Mouse (Mus musculus): Measurements from ENCODE around the gene Rnase11. TPM values are rescaled to one million over a fixed set of nuclear protein-coding genes. Genes with fewer than 3 reads are reported as not detected.
"Not testable (repeated sequence)": the region's sequence is repeated elsewhere in the genome, so short reads cannot be mapped to it uniquely, and the experiment has no call there.

Rnase11 gene
- polyA plus RNA-seq, 1 experiment from 2014 or later = not detected

- Histone ChIP-seq H3K9me3 (no peaks in the 10 kb centered on the region), H3K4me1 (no peaks in the 10 kb centered on the region), H3K27me3 (no peaks in the 10 kb centered on the region), H3K4me3 (no peak overlapping the region), H3K4me2 (no peak overlapping the region), H3K36me3 (no peaks in the 10 kb centered on the region), H3K9ac (no peak overlapping the region), H3K27ac (no peak overlapping the region)
- 61% methylated on average over 3 of the region's 3 CpGs for WGBS
- no peak for ATAC-seq (ENCODE audit: borderline replicate concordance, extremely low read depth, low FRiP score, low TSS enrichment)
Measured at GRCm38 (mm10) chr14:51027387-51028155, 22.4 kb downstream of the Rnase11 start.

GRCm38 (mm10) chr14:51026391-51027133, 23.4 kb downstream of the Rnase11 start:
- H3K4me3 ChIP-seq = no peak overlapping the region
- H3K4me1 ChIP-seq = no peaks in the 10 kb centered on the region
- ATAC-seq (ENCODE audit: borderline replicate concordance, extremely low read depth, low FRiP score, low TSS enrichment) = no peak
- H3K27ac ChIP-seq = no peak overlapping the region
- H3K4me2 ChIP-seq = no peak overlapping the region
- no peaks in the 10 kb centered on the region for H3K36me3 ChIP-seq
- WGBS = 40% methylated on average over 5 of the region's 5 CpGs
- no peak overlapping the region for H3K9ac ChIP-seq
- no peaks in the 10 kb centered on the region for H3K27me3 ChIP-seq
- no peaks in the 10 kb centered on the region for H3K9me3 ChIP-seq

- H3K27ac ChIP-seq = no peak overlapping the region
- H3K9ac ChIP-seq = no peak overlapping the region
- no peak overlapping the region for H3K4me2 ChIP-seq
- ATAC-seq (ENCODE audit: borderline replicate concordance, extremely low read depth, low FRiP score, low TSS enrichment) = no peak
- H3K4me1 ChIP-seq = no peaks in the 10 kb centered on the region
- no peaks in the 10 kb centered on the region for H3K9me3 ChIP-seq
- no peak overlapping the region for H3K4me3 ChIP-seq
- 79% methylated on average over 1 of the region's 1 CpGs for WGBS
- H3K36me3 ChIP-seq = no peaks in the 10 kb centered on the region
- H3K27me3 ChIP-seq = no peaks in the 10 kb centered on the region
Measured at GRCm38 (mm10) chr14:51024820-51025219, 25.1 kb downstream of the Rnase11 start.

GRCm38 (mm10) chr14:51023457-51023856, 26.5 kb downstream of the Rnase11 start:
- Histone ChIP-seq H3K27me3 (no peaks in the 10 kb centered on the region), H3K36me3 (no peaks in the 10 kb centered on the region), H3K4me1 (no peaks in the 10 kb centered on the region), H3K27ac (no peak overlapping the region), H3K9me3 (no peaks in the 10 kb centered on the region), H3K4me2 (no peak overlapping the region), H3K9ac (no peak overlapping the region), H3K4me3 (no peak overlapping the region)
- 74% methylated on average over 4 of the region's 4 CpGs for WGBS
- no peak for ATAC-seq (ENCODE audit: borderline replicate concordance, extremely low read depth, low FRiP score, low TSS enrichment)

GRCm38 (mm10) chr14:51017256-51017655, 32.7 kb downstream of the Rnase11 start:
- Histone ChIP-seq H3K9ac (no peak overlapping the region), H3K9me3 (no peaks in the 10 kb centered on the region), H3K27ac (no peak overlapping the region), H3K36me3 (no peaks in the 10 kb centered on the region), H3K4me1 (no peaks in the 10 kb centered on the region), H3K4me2 (no peak overlapping the region), H3K4me3 (no peak overlapping the region), H3K27me3 (no peaks in the 10 kb centered on the region)
- ATAC-seq (ENCODE audit: borderline replicate concordance, extremely low read depth, low FRiP score, low TSS enrichment) = no peak
- WGBS = 49% methylated on average over 3 of the region's 3 CpGs

GRCm38 (mm10) chr14:51015780-51016179, 34.2 kb downstream of the Rnase11 start:
- no peak for ATAC-seq (ENCODE audit: borderline replicate concordance, extremely low read depth, low FRiP score, low TSS enrichment)
- Histone ChIP-seq H3K27me3 (no peaks in the 10 kb centered on the region), H3K4me3 (no peak overlapping the region), H3K4me1 (no peaks in the 10 kb centered on the region), H3K9me3 (no peaks in the 10 kb centered on the region), H3K27ac (no peak overlapping the region), H3K4me2 (no peak overlapping the region), H3K9ac (no peak overlapping the region), H3K36me3 (no peaks in the 10 kb centered on the region)

GRCm38 (mm10) chr14:51014724-51015123, 35.2 kb downstream of the Rnase11 start:
- not testable (repeated sequence) for H3K4me2 ChIP-seq; H3K27me3 ChIP-seq; ATAC-seq (ENCODE audit: borderline replicate concordance, extremely low read depth, low FRiP score, low TSS enrichment); H3K4me1 ChIP-seq; H3K27ac ChIP-seq; H3K4me3 ChIP-seq; H3K36me3 ChIP-seq; H3K9me3 ChIP-seq; H3K9ac ChIP-seq
- 74% methylated on average over 3 of the region's 3 CpGs for WGBS

GRCm38 (mm10) chr14:51009572-51009971, 40.4 kb downstream of the Rnase11 start:
- Histone ChIP-seq H3K27me3 (no peaks in the 10 kb centered on the region), H3K36me3 (no peaks in the 10 kb centered on the region), H3K4me2 (no peak overlapping the region), H3K27ac (peak overlapping the region; percentile 94), H3K9me3 (no peaks in the 10 kb centered on the region), H3K9ac (no peak overlapping the region), H3K4me1 (peaks cover 12% of the 10 kb centered on the region), H3K4me3 (no peak overlapping the region)
- 78% methylated on average over 6 of the region's 6 CpGs for WGBS
- no peak for ATAC-seq (ENCODE audit: borderline replicate concordance, extremely low read depth, low FRiP score, low TSS enrichment)

- Histone ChIP-seq H3K9ac (no peak overlapping the region), H3K4me3 (no peak overlapping the region), H3K27me3 (no peaks in the 10 kb centered on the region), H3K4me2 (no peak overlapping the region; the same call in 1 of the 2 replicates), H3K27ac (peak overlapping the region; percentile 94), H3K36me3 (no peaks in the 10 kb centered on the region), H3K9me3 (no peaks in the 10 kb centered on the region), H3K4me1 (peaks cover 12% of the 10 kb centered on the region)
- ATAC-seq (ENCODE audit: borderline replicate concordance, extremely low read depth, low FRiP score, low TSS enrichment) = no peak
- 57% methylated on average over 4 of the region's 4 CpGs for WGBS
Measured at GRCm38 (mm10) chr14:51008781-51009180, 41.2 kb downstream of the Rnase11 start.

GRCm38 (mm10) chr14:51007914-51008713, 41.8 kb downstream of the Rnase11 start:
- Histone ChIP-seq H3K9me3 (no peaks in the 10 kb centered on the region), H3K36me3 (no peaks in the 10 kb centered on the region), H3K4me2 (no peak overlapping the region; the same call in 1 of the 2 replicates), H3K4me1 (peaks cover 12% of the 10 kb centered on the region), H3K4me3 (no peak overlapping the region), H3K27ac (peak overlapping the region; percentile 94), H3K27me3 (no peaks in the 10 kb centered on the region), H3K9ac (no peak overlapping the region)
- ATAC-seq (ENCODE audit: borderline replicate concordance, extremely low read depth, low FRiP score, low TSS enrichment) = peak; percentile 94
- WGBS = 42% methylated on average over 13 of the region's 13 CpGs

- Histone ChIP-seq H3K36me3 (no peaks in the 10 kb centered on the region), H3K9me3 (no peaks in the 10 kb centered on the region), H3K4me3 (no peak within 1 kb of the TSS), H3K27ac (peak within 1 kb of the TSS; percentile 94), H3K4me2 (no peak within 1 kb of the TSS; the same call in 1 of the 2 replicates), H3K27me3 (no peaks in the 10 kb centered on the region), H3K4me1 (peaks cover 12% of the 10 kb centered on the region), H3K9ac (no peak within 1 kb of the TSS)
- no peak for ATAC-seq (ENCODE audit: borderline replicate concordance, extremely low read depth, low FRiP score, low TSS enrichment)
- WGBS = 62% methylated on average over 8 of the region's 8 CpGs
Measured at GRCm38 (mm10) chr14:51007152-51007801, 42.7 kb downstream of the Rnase11 start, which contains the start of gene Rnase10. Gene Rnase10, plus strand, starts transcription at chr14:51007751.

Data from lung, embryonic 15.5 days (tissue).